Mouse (Mus musculus) CH12.LX (cell line): Measurements from ENCODE around the gene Vwa3a.

ENCODE experiments used
- BHLHE40 ChIP-seq: IDR thresholded peaks from 2 replicates; pipeline ENCODE4 v1.6.1; 2011; ENCODE audit warnings: mild to moderate bottlenecking, low read depth, low read length, improper control_type of control experiment
- CTCF ChIP-seq, 2 experiments: IDR thresholded peaks in 1 of 2; conservative IDR thresholded peaks in 1 of 2; 2 replicates each; pipeline ENCODE4 v1.5.1; 2011 to 2012; ENCODE audit warnings: low read depth in 2 of 2, low read length in 2 of 2, improper control_type of control experiment in 1 of 2, inconsistent platforms in 1 of 2, mild to moderate bottlenecking in 1 of 2, moderate library complexity in 1 of 2
- E2F4 ChIP-seq: IDR thresholded peaks from 2 replicates; pipeline ENCODE4 v1.6.1; 2011; ENCODE audit warnings: low read depth, low read length, improper control_type of control experiment; ENCODE audit not compliant: insufficient replicate concordance
- EP300 ChIP-seq: IDR thresholded peaks from 2 replicates; pipeline ENCODE4 v1.6.1; 2011; ENCODE audit warnings: low read length, improper control_type of control experiment
- GABPA ChIP-seq: IDR thresholded peaks from 2 replicates; pipeline ENCODE4 v1.6.1; 2012; ENCODE audit warnings: low read depth, low read length, improper control_type of control experiment, inconsistent platforms; ENCODE audit not compliant: insufficient replicate concordance
- JUN ChIP-seq: IDR thresholded peaks from 2 replicates; pipeline ENCODE4 v1.6.1; 2011; ENCODE audit warnings: low read depth, mild to moderate bottlenecking, low read length, improper control_type of control experiment, moderate library complexity; ENCODE audit not compliant: insufficient read depth
- JUND ChIP-seq: conservative IDR thresholded peaks from 2 replicates; pipeline ENCODE4 v1.6.1; 2011; ENCODE audit warnings: low read depth, low read length, improper control_type of control experiment
- MAFK ChIP-seq: IDR thresholded peaks from 2 replicates; pipeline ENCODE4 v1.6.1; 2011; ENCODE audit warnings: low read length, improper control_type of control experiment; ENCODE audit not compliant: insufficient replicate concordance
- MEF2A ChIP-seq: IDR thresholded peaks from 2 replicates; pipeline ENCODE4 v1.6.1; 2014; ENCODE audit warnings: low read depth, mild to moderate bottlenecking, inconsistent platforms, low read length, improper control_type of control experiment, borderline replicate concordance
- POLR2A ChIP-seq: IDR thresholded peaks from 2 replicates; pipeline ENCODE4 v1.6.1; 2011; ENCODE audit warnings: low read depth, mild to moderate bottlenecking, improper control_type of control experiment, low read length
- POLR2AphosphoS2 ChIP-seq: IDR thresholded peaks from 2 replicates; pipeline ENCODE4 v1.6.1; 2011; ENCODE audit warnings: low read depth, low read length, improper control_type of control experiment
- SIN3A ChIP-seq: IDR thresholded peaks from 2 replicates; pipeline ENCODE4 v1.6.1; 2012; ENCODE audit warnings: low read length, improper control_type of control experiment, inconsistent platforms
- ZC3H11A ChIP-seq: IDR thresholded peaks from 2 replicates; pipeline ENCODE4 v1.6.1; 2012; ENCODE audit warnings: low read depth, mild to moderate bottlenecking, inconsistent platforms, low read length, improper control_type of control experiment

- TF ChIP-seq JUN, result no peak
- TF ChIP-seq POLR2A, result no peak
- TF ChIP-seq CTCF (conservative IDR thresholded peaks at IDR 0.05 in 1 of 2, IDR thresholded peaks at IDR 0.05 in 1 of 2; ENCODE audit: low read depth in 2 of 2, low read length in 2 of 2), result no peak
- no peak for TF ChIP-seq SIN3A
- no peak for TF ChIP-seq GABPA
- TF ChIP-seq JUND, result no peak
- TF ChIP-seq E2F4, result no peak
- TF ChIP-seq EP300, result no peak
- TF ChIP-seq BHLHE40, result no peak
- TF ChIP-seq MAFK, result no peak
- TF ChIP-seq MEF2A, result no peak
- no peak for TF ChIP-seq POLR2AphosphoS2
- no peak for TF ChIP-seq ZC3H11A
Measured at GRCm38 (mm10) chr7:120717261-120717660, 21.9 kb upstream of the Vwa3a start.
